Mouse (Mus musculus): ENCODE data around the gene Fbxo40.
A peak's percentile ranks its signal among the peaks of the same experiment; 100 is the strongest.

The Fbxo40 gene

GRCm38 (mm10) chr16:36989999-36990625 lies at the start of gene Fbxo40:
Gene Fbxo40 (minus strand): TSS chr16:36990467.
- no peak for DNase-seq (ENCODE audit: low spot score)

- DNase-seq (ENCODE audit: low spot score): no peak
Measured at GRCm38 (mm10) chr16:37034751-37035150, 44.5 kb upstream of the Fbxo40 start.

GRCm38 (mm10) chr16:37031996-37032395 lies 41.7 kb upstream of the Fbxo40 start:
- no peak for DNase-seq (ENCODE audit: low spot score)

- DNase-seq (ENCODE audit: low spot score): no peak
Measured at GRCm38 (mm10) chr16:37027581-37027980, 37.3 kb upstream of the Fbxo40 start.

- no peak for DNase-seq (ENCODE audit: low spot score)
Measured at GRCm38 (mm10) chr16:37012336-37012735, 22.1 kb upstream of the Fbxo40 start.

GRCm38 (mm10) chr16:37011922-37012289 lies 21.6 kb upstream of the Fbxo40 start:
- peak; percentile 9 for DNase-seq (ENCODE audit: low spot score)

GRCm38 (mm10) chr16:37011061-37011921 lies 21.0 kb upstream of the Fbxo40 start, which contains the start of gene Polq:
Gene Polq (plus strand): TSS chr16:37011786.
- peak; percentile 95 for DNase-seq (ENCODE audit: low spot score)

- peak; percentile 72 for DNase-seq (ENCODE audit: low spot score)
Measured at GRCm38 (mm10) chr16:37010370-37010769, 20.1 kb upstream of the Fbxo40 start.

- no peak for DNase-seq (ENCODE audit: low spot score)
Measured at GRCm38 (mm10) chr16:37009262-37009661, 19.0 kb upstream of the Fbxo40 start.

GRCm38 (mm10) chr16:36999366-36999972 lies 9.2 kb upstream of the Fbxo40 start:
- no peak for DNase-seq (ENCODE audit: low spot score)

- DNase-seq (ENCODE audit: low spot score): no peak
Measured at GRCm38 (mm10) chr16:36997650-36998049, 7.4 kb upstream of the Fbxo40 start.

GRCm38 (mm10) chr16:36989493-36989892 lies 774 bp downstream of the Fbxo40 start:
- DNase-seq (ENCODE audit: low spot score): peak; percentile 26

GRCm38 (mm10) chr16:36988066-36988465 lies 2.2 kb downstream of the Fbxo40 start:
- no peak for DNase-seq (ENCODE audit: low spot score)

- no peak for DNase-seq (ENCODE audit: low spot score)
Measured at GRCm38 (mm10) chr16:36987399-36987798, 2.9 kb downstream of the Fbxo40 start.

GRCm38 (mm10) chr16:36985636-36986042 lies 4.6 kb downstream of the Fbxo40 start:
- DNase-seq (ENCODE audit: low spot score): no peak

- DNase-seq (ENCODE audit: low spot score): peak; percentile 3
Measured at GRCm38 (mm10) chr16:36983796-36984195, 6.5 kb downstream of the Fbxo40 start.

GRCm38 (mm10) chr16:36979127-36979526 lies 11.1 kb downstream of the Fbxo40 start:
- DNase-seq (ENCODE audit: low spot score): peak; percentile 1

- no peak for DNase-seq (ENCODE audit: low spot score)
Measured at GRCm38 (mm10) chr16:36963415-36963814, 26.9 kb downstream of the Fbxo40 start.

- no peak for DNase-seq (ENCODE audit: low spot score)
Measured at GRCm38 (mm10) chr16:36955106-36955505, 35.2 kb downstream of the Fbxo40 start.

- DNase-seq (ENCODE audit: low spot score): no peak
Measured at GRCm38 (mm10) chr16:36951029-36951428, 39.2 kb downstream of the Fbxo40 start.

GRCm38 (mm10) chr16:36949614-36950336 lies 40.5 kb downstream of the Fbxo40 start:
- DNase-seq (ENCODE audit: low spot score): no peak

- no peak for DNase-seq (ENCODE audit: low spot score)
Measured at GRCm38 (mm10) chr16:36947646-36948197, 42.5 kb downstream of the Fbxo40 start.
